Mouse (Mus musculus) forebrain, embryonic 13.5 days (tissue): ENCODE data around the gene Cdc34. TPM values are rescaled to one million over a fixed set of nuclear protein-coding genes. Genes with fewer than 3 reads are reported as not detected.

Source experiments
- ATAC-seq: fragments of 200-750 bp; cut with Nextera tagmentation; 2 replicates; pipeline ENCODE4 v1.8.0; 2017
- H3K27ac ChIP-seq: fragments of 300-500 bp; sonication (generic); 2 replicates; pipeline ENCODE4 v1.5.1; 2015; ENCODE audit warnings: inconsistent platforms, mild to moderate bottlenecking, moderate library complexity
- H3K27me3 ChIP-seq: fragments of 300-500 bp; sonication (generic); 2 replicates; pipeline ENCODE4 v1.6.1; 2015; ENCODE audit warnings: mild to moderate bottlenecking, inconsistent platforms
- H3K36me3 ChIP-seq: fragments of 300-500 bp; sonication (generic); 2 replicates; pipeline ENCODE4 v1.6.1; 2015; ENCODE audit warnings: mild to moderate bottlenecking, inconsistent platforms; ENCODE audit not compliant: poor library complexity, severe bottlenecking
- H3K4me1 ChIP-seq: fragments of 300-500 bp; sonication (generic); 2 replicates; pipeline ENCODE4 v1.6.1; 2015; ENCODE audit warnings: inconsistent platforms
- H3K4me2 ChIP-seq: fragments of 300-500 bp; sonication (generic); 2 replicates; pipeline ENCODE4 v1.6.1; 2015; ENCODE audit warnings: inconsistent platforms, mild to moderate bottlenecking, moderate library complexity
- H3K4me3 ChIP-seq: fragments of 300-500 bp; sonication (generic); 2 replicates; pipeline ENCODE4 v1.5.1; 2015; ENCODE audit warnings: mild to moderate bottlenecking, inconsistent platforms
- H3K9ac ChIP-seq: fragments of 300-500 bp; sonication (generic); 2 replicates; pipeline ENCODE4 v1.6.1; 2015; ENCODE audit warnings: mild to moderate bottlenecking, inconsistent platforms
- H3K9me3 ChIP-seq: fragments of 300-500 bp; sonication (generic); replicated peaks from 2 replicates; pipeline ENCODE4 v1.6.1; 2016; ENCODE audit warnings: inconsistent platforms
- WGBS: fragments of 180-500 bp; shearing (Covaris S2); methylation state at CpG from one replicate; pipeline ENCODE4 v1.1.7; 2015; 5-methylcytosine and 5-hydroxymethylcytosine counted together
- polyA plus RNA-seq: library from polyadenylated mRNA; unstranded; fragments of >200 nt; fragmentation: Nextera tagmentation; extraction: Ambion mirVana; gene quantifications from 2 replicates; pipeline ENCODE4 v1.2.1, GENCODE M21; 2015

The Cdc34 gene
- polyA plus RNA-seq: 101 and 109 TPM in 2 replicates

GRCm38 (mm10) chr10:79681591-79682245 is at the start of gene Cdc34:
Gene Cdc34 (plus strand): TSS chr10:79682195.
- peaks cover 28% of the 10 kb centered on the region for H3K36me3 ChIP-seq
- H3K9me3 ChIP-seq: no peaks in the 10 kb centered on the region
- H3K4me1 ChIP-seq: peaks cover 26% of the 10 kb centered on the region
- H3K4me2 ChIP-seq: peak within 1 kb of the TSS; percentile 93
- H3K27me3 ChIP-seq: no peaks in the 10 kb centered on the region
- H3K9ac ChIP-seq: peak within 1 kb of the TSS; percentile 88
- peak within 1 kb of the TSS; percentile 92 for H3K4me3 ChIP-seq
- H3K27ac ChIP-seq: peak within 1 kb of the TSS; percentile 86
- WGBS: under 1% methylated on average over 50 of the region's 84 CpGs
- ATAC-seq: peak; percentile 96

GRCm38 (mm10) chr10:79633006-79633777 is 48.8 kb upstream of the Cdc34 start:
- 0 out of 2 replicates have a peak, but pooled peaks cover 4% of the 10 kb centered on the region for H3K36me3 ChIP-seq
- H3K4me1 ChIP-seq: peaks cover 14% of the 10 kb centered on the region
- no peak overlapping the region for H3K9ac ChIP-seq
- H3K27ac ChIP-seq: no peak overlapping the region
- H3K27me3 ChIP-seq: peaks cover 19% of the 10 kb centered on the region
- ATAC-seq: no peak
- no peak overlapping the region for H3K4me2 ChIP-seq
- H3K4me3 ChIP-seq: no peak overlapping the region
- WGBS: 86% methylated on average over 17 of the region's 17 CpGs
- H3K9me3 ChIP-seq: no peaks in the 10 kb centered on the region

GRCm38 (mm10) chr10:79636287-79636686 is 45.7 kb upstream of the Cdc34 start:
- Histone ChIP-seq H3K4me2 (peak overlapping the region; percentile 80), H3K36me3 (no peaks in the 10 kb centered on the region), H3K27ac (no peak overlapping the region), H3K9me3 (no peaks in the 10 kb centered on the region), H3K27me3 (peaks cover 40% of the 10 kb centered on the region), H3K9ac (no peak overlapping the region), H3K4me3 (peak overlapping the region; percentile 79), H3K4me1 (peaks cover 26% of the 10 kb centered on the region)
- WGBS: 77% methylated on average over 8 of the region's 8 CpGs
- no peak for ATAC-seq

- peak within 1 kb of the TSS; percentile 74 for H3K27ac ChIP-seq
- WGBS: under 1% methylated on average over 100 of the region's 116 CpGs
- ATAC-seq: peak; percentile 88
Observed at GRCm38 (mm10) chr10:79637128-79638110, 44.6 kb upstream of the Cdc34 start, which contains the start of gene Shc2. Gene Shc2 (minus strand): TSS chr10:79637918.

GRCm38 (mm10) chr10:79638486-79639204 is 43.4 kb upstream of the Cdc34 start:
- Histone ChIP-seq H3K27ac (no peak overlapping the region), H3K27me3 (peaks cover 40% of the 10 kb centered on the region), H3K4me3 (peak overlapping the region; percentile 79), H3K4me1 (peaks cover 26% of the 10 kb centered on the region), H3K4me2 (peak overlapping the region; percentile 80), H3K9ac (peak overlapping the region; percentile 34), H3K9me3 (no peaks in the 10 kb centered on the region), H3K36me3 (no peaks in the 10 kb centered on the region)
- no peak for ATAC-seq
- 5% methylated on average over 23 of the region's 23 CpGs for WGBS

More at GRCm38 (mm10) chr10:79637128-79638110, 44.6 kb upstream of the Cdc34 start, which contains the start of gene Shc2:
- H3K27me3 ChIP-seq: peaks cover 40% of the 10 kb centered on the region
- peak within 1 kb of the TSS; percentile 79 for H3K4me3 ChIP-seq
- peaks cover 26% of the 10 kb centered on the region for H3K4me1 ChIP-seq
- peak within 1 kb of the TSS; percentile 80 for H3K4me2 ChIP-seq
- no peaks in the 10 kb centered on the region for H3K9me3 ChIP-seq
- no peaks in the 10 kb centered on the region for H3K36me3 ChIP-seq
- peak within 1 kb of the TSS; percentile 85 for H3K9ac ChIP-seq

- no peaks in the 10 kb centered on the region for H3K27me3 ChIP-seq
- no peak within 1 kb of the TSS for H3K9ac ChIP-seq
- no peaks in the 10 kb centered on the region for H3K36me3 ChIP-seq
- ATAC-seq: no peak
- no peak within 1 kb of the TSS for H3K4me3 ChIP-seq
- no peaks in the 10 kb centered on the region for H3K9me3 ChIP-seq
- 78% methylated on average over 8 of the region's 8 CpGs for WGBS
- no peaks in the 10 kb centered on the region for H3K4me1 ChIP-seq
- no peak within 1 kb of the TSS for H3K27ac ChIP-seq
- no peak within 1 kb of the TSS for H3K4me2 ChIP-seq
Observed at GRCm38 (mm10) chr10:79645711-79646110, 36.3 kb upstream of the Cdc34 start, which contains the start of gene Odf3l2. Gene Odf3l2 (minus strand): TSS chr10:79645738.

GRCm38 (mm10) chr10:79649070-79649751 is 32.8 kb upstream of the Cdc34 start:
- ATAC-seq: peak; percentile 79
- no peaks in the 10 kb centered on the region; the same call in 1 of the 2 replicates for H3K27me3 ChIP-seq
- no peak overlapping the region for H3K4me2 ChIP-seq
- H3K4me1 ChIP-seq: no peaks in the 10 kb centered on the region
- H3K27ac ChIP-seq: no peak overlapping the region
- H3K36me3 ChIP-seq: no peaks in the 10 kb centered on the region
- H3K4me3 ChIP-seq: no peak overlapping the region
- H3K9ac ChIP-seq: no peak overlapping the region
- WGBS: 29% methylated on average over 7 of the region's 7 CpGs
- H3K9me3 ChIP-seq: no peaks in the 10 kb centered on the region

- H3K27me3 ChIP-seq: no peaks in the 10 kb centered on the region; the same call in 1 of the 2 replicates
- peaks cover 7% of the 10 kb centered on the region; the same call in 1 of the 2 replicates for H3K4me1 ChIP-seq
- no peak overlapping the region for H3K4me3 ChIP-seq
- H3K9ac ChIP-seq: no peak overlapping the region
- no peak overlapping the region for H3K27ac ChIP-seq
- H3K4me2 ChIP-seq: no peak overlapping the region
- H3K9me3 ChIP-seq: no peaks in the 10 kb centered on the region
- H3K36me3 ChIP-seq: no peaks in the 10 kb centered on the region
- no peak for ATAC-seq
- 85% methylated on average over 7 of the region's 7 CpGs for WGBS
Observed at GRCm38 (mm10) chr10:79652789-79653188, 29.2 kb upstream of the Cdc34 start.

- 35% methylated on average over 1 of the region's 1 CpGs for WGBS
- no peak overlapping the region for H3K4me2 ChIP-seq
Observed at GRCm38 (mm10) chr10:79654946-79655395, 27.0 kb upstream of the Cdc34 start.

GRCm38 (mm10) chr10:79658829-79659228 is 23.2 kb upstream of the Cdc34 start:
- no peaks in the 10 kb centered on the region for H3K27me3 ChIP-seq
- H3K4me1 ChIP-seq: peaks cover 7% of the 10 kb centered on the region; the same call in 1 of the 2 replicates
- WGBS: 21% methylated on average over 4 of the region's 4 CpGs
- H3K27ac ChIP-seq: no peak overlapping the region
- no peak overlapping the region for H3K4me2 ChIP-seq
- no peaks in the 10 kb centered on the region for H3K9me3 ChIP-seq
- no peak for ATAC-seq
- no peaks in the 10 kb centered on the region for H3K36me3 ChIP-seq
- no peak overlapping the region for H3K4me3 ChIP-seq
- H3K9ac ChIP-seq: no peak overlapping the region

More at GRCm38 (mm10) chr10:79654946-79655395, 27.0 kb upstream of the Cdc34 start:
- Histone ChIP-seq H3K4me1 (peaks cover 7% of the 10 kb centered on the region; the same call in 1 of the 2 replicates), H3K9me3 (no peaks in the 10 kb centered on the region), H3K4me3 (no peak overlapping the region), H3K9ac (no peak overlapping the region), H3K27me3 (no peaks in the 10 kb centered on the region; the same call in 1 of the 2 replicates), H3K36me3 (no peaks in the 10 kb centered on the region), H3K27ac (0 out of 2 replicates have a peak overlapping the region, but pooled peaks have one; percentile 6)
- peak; percentile 86 for ATAC-seq
